Mouse (Mus musculus) liver, postnatal 0 days (tissue): ENCODE results near the gene Gm44502. TPM values are rescaled to one million over a fixed set of nuclear protein-coding genes. Genes with fewer than 3 reads are reported as not detected.

Experiments used
- ATAC-seq: fragments of 200-750 bp; cut with Nextera tagmentation; 2 replicates; pipeline ENCODE4 v1.8.0; 2017; ENCODE audit warnings: mild to moderate bottlenecking, moderate library complexity
- DNase-seq: peaks from one replicate; pipeline ENCODE4 v3.0.0-alpha.2; 2016
- H3K27ac ChIP-seq: fragments of 300-500 bp; sonication (generic); 2 replicates; pipeline ENCODE4 v1.5.1; 2014; ENCODE audit warnings: antibody characterized with exemption, moderate library complexity, mild to moderate bottlenecking, low read depth
- H3K27me3 ChIP-seq: fragments of 300-500 bp; sonication (generic); 2 replicates; pipeline ENCODE4 v1.6.1; 2014; ENCODE audit warnings: low read length, control low read depth, mixed read lengths; ENCODE audit not compliant: insufficient read depth
- H3K36me3 ChIP-seq: fragments of 300-500 bp; sonication (generic); replicated peaks from 2 replicates; pipeline ENCODE4 v1.6.1; 2014; ENCODE audit warnings: mild to moderate bottlenecking, control low read depth, low read length, moderate library complexity, mixed read lengths; ENCODE audit not compliant: insufficient read depth
- H3K4me1 ChIP-seq: fragments of 300-500 bp; sonication (generic); 2 replicates; pipeline ENCODE4 v1.6.1; 2014; ENCODE audit warnings: antibody characterized with exemption, mild to moderate bottlenecking, control low read depth; ENCODE audit not compliant: insufficient read depth
- H3K4me2 ChIP-seq: fragments of 300-500 bp; sonication (generic); 2 replicates; pipeline ENCODE4 v1.6.1; 2014; ENCODE audit warnings: low read depth, mild to moderate bottlenecking, low read length, moderate library complexity, mixed read lengths
- H3K4me3 ChIP-seq: fragments of 300-500 bp; sonication (generic); 2 replicates; pipeline ENCODE4 v1.5.1; 2014; ENCODE audit warnings: low read depth, low read length
- H3K9ac ChIP-seq: fragments of 300-500 bp; sonication (generic); replicated peaks from 2 replicates; pipeline ENCODE4 v1.6.1; 2014; ENCODE audit warnings: mild to moderate bottlenecking, moderate library complexity
- H3K9me3 ChIP-seq: fragments of 300-500 bp; sonication (generic); 2 replicates; pipeline ENCODE4 v1.6.1; 2016; ENCODE audit warnings: mild to moderate bottlenecking, control low read depth, low read length, mixed read lengths
- CTCF ChIP-seq: sonication (generic); IDR thresholded peaks from 2 replicates; pipeline ENCODE4 v1.5.1; 2016; ENCODE audit warnings: antibody characterized with exemption, low read depth
- EP300 ChIP-seq: IDR thresholded peaks from 2 replicates; pipeline ENCODE4 v1.6.1; 2016; ENCODE audit warnings: antibody characterized with exemption, low read depth, mild to moderate bottlenecking
- WGBS: fragments of 180-500 bp; shearing (Covaris S2); extraction: QIAGEN DNeasy Blood & Tissue Kit; methylation state at CpG from one replicate; pipeline ENCODE4 v1.1.7; 2014; ENCODE audit not compliant: insufficient replicate concordance; 5-methylcytosine and 5-hydroxymethylcytosine counted together
- polyA plus RNA-seq: library from polyadenylated mRNA; unstranded; fragments of >200 nt; fragmentation: Nextera tagmentation; extraction: Ambion mirVana; gene quantifications from 2 replicates; pipeline ENCODE4 v1.2.1, GENCODE M21; 2015

Gm44502 gene
- polyA plus RNA-seq, 1 experiment from 2014 or later = not detected

DNA sequence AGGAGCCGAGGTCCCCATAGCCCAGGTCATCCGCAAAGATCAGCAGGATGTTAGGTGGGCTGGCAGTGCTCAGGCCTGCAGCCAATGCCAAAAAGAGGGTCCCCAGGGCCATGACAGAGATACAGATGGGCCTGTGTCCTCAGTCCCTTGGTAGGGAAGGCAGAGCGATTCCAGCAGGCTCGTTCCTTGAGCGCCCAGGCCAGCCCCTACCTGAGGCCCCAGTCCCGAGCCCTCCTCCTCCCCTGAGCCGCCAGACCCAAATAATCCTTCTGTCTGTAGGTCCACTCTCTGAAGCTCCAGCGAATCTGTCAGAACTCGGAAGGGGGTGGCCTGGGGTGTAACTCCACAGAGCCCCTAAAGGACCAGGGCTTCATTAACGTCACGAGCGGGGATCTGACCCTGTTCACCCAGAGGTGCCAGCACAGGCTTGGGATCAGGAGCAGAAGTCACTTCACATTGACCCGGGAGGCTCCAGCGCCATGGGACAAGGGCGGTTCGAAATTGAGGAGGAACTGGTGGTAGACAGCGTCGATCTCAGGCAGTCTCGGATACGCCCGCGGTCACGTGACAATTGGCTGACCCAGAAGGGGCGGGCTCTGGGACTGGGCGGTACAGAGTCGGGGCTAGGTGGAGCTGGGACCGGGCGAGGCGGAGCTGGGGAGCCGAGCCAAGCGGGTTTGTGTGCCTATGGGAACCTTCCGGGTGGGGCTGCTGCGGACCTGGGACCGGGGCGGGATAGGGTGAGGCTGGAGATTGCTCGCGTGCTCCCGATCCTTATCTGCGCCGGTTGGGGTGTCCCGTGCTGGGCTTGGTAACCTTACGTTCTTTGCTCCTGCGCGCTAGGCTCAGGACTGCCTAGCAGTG lies 46.3 kb upstream of the Gm44502 start:
- Histone ChIP-seq H3K4me1 (peaks cover 18% of the 10 kb centered on the region), H3K4me3 (peak overlapping the region; percentile 59), H3K27ac (peak overlapping the region; percentile 66), H3K9ac (peak overlapping the region; percentile 66), H3K27me3 (no peaks in the 10 kb centered on the region), H3K4me2 (peak overlapping the region; percentile 84), H3K9me3 (no peaks in the 10 kb centered on the region), H3K36me3 (no peaks in the 10 kb centered on the region)
- TF ChIP-seq CTCF = no peak
- WGBS = 9% methylated on average over 44 of the region's 44 CpGs
- peak; percentile 97 for ATAC-seq
- peak; percentile 95 for DNase-seq

DNA sequence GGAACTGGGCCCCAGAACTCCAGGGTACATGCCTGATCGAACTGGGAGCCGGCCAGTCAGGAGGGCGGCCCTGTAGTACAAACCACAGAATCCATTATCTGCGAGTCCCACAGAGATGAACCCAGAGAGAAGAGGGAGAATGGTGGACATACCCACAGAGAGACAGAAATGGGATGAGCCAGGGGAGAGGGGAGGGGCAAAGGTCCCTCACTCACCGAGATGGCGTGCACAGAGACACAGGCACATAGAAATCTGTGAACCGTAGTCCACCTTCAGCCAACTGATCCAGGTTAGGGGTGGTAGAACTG lies 45.8 kb upstream of the Gm44502 start:
- Histone ChIP-seq H3K4me1 (peaks cover 18% of the 10 kb centered on the region), H3K4me2 (peak overlapping the region; percentile 84), H3K9ac (peak overlapping the region; percentile 66), H3K36me3 (no peaks in the 10 kb centered on the region), H3K4me3 (peak overlapping the region; percentile 59), H3K9me3 (no peaks in the 10 kb centered on the region), H3K27me3 (no peaks in the 10 kb centered on the region), H3K27ac (no peak overlapping the region)
- TF ChIP-seq CTCF (no peak), EP300 (no peak)
- no peak for DNase-seq
- 60% methylated on average over 7 of the region's 7 CpGs for WGBS
- ATAC-seq = no peak

DNA sequence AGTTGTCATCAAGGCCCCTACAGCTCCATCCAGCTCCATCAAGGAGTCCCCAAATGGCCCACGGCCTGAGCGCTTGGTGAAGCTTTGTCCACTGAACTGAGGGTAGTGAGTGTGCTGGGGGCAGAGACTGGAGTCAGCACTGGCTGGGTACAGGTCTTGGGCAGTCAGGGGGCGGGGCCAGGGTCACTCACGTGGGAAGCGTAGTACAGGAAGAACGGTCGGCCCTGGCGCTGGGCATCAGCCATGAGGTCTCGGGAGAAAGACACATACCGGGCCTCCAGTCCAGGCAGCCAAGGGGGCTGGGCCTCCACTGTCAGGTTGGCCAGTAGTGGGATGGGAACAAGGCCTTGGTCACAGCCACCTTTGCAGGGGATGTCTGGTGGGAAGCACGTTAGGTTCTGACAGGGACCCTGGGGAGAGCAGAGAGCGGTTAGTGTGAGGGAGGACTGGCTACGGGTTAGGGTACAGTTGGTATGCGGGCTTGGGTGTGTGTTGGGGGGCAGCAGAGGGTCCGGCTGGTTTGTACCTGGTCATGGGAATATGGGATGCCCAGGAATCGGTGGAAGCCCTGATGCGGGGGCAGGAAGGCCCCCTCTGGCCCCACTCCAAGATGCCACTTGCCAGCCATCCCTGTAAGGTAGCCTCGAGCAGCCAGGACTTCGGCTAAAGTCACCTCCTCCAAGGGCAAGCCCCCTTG lies 45.2 kb upstream of the Gm44502 start:
- H3K4me1 ChIP-seq = peaks cover 18% of the 10 kb centered on the region
- no peak overlapping the region for H3K27ac ChIP-seq
- no peaks in the 10 kb centered on the region for H3K9me3 ChIP-seq
- ATAC-seq (no peak), DNase-seq (no peak)
- WGBS = 90% methylated on average over 18 of the region's 19 CpGs
- H3K36me3 ChIP-seq = no peaks in the 10 kb centered on the region
- H3K4me2 ChIP-seq = peak overlapping the region; percentile 84; the same call in 1 of the 2 replicates
- no peak overlapping the region for H3K9ac ChIP-seq
- H3K4me3 ChIP-seq = no peak overlapping the region
- TF ChIP-seq CTCF (no peak), EP300 (no peak)
- H3K27me3 ChIP-seq = no peaks in the 10 kb centered on the region

DNA sequence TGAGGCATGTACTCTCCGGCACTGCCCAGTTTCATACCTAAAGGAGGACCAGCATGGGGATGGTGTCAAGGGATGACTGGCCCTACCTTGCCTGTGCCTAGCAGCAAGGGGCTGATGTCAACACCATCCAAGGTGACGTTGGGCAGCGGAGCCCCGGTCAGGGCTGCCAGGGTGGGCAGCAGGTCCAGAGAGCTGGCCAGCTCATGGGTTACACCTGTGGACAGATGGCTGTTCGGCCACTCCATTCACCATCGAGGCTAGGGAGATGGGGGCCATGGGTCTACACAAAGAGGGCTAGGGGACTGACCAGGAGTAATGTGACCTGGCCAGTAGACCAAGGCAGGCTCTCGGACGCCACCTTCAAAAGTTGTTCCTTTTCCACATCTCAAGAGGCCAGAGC lies 44.4 kb upstream of the Gm44502 start:
- Histone ChIP-seq H3K9me3 (no peaks in the 10 kb centered on the region), H3K27me3 (no peaks in the 10 kb centered on the region), H3K27ac (no peak overlapping the region), H3K9ac (no peak overlapping the region), H3K4me3 (no peak overlapping the region), H3K4me2 (no peak overlapping the region), H3K4me1 (peaks cover 18% of the 10 kb centered on the region), H3K36me3 (no peaks in the 10 kb centered on the region)
- ATAC-seq = no peak
- no peak for DNase-seq
- whole genome bisulfite sequencing = 88% methylated on average over 8 of the region's 8 CpGs
- no peak for TF ChIP-seq EP300

DNA sequence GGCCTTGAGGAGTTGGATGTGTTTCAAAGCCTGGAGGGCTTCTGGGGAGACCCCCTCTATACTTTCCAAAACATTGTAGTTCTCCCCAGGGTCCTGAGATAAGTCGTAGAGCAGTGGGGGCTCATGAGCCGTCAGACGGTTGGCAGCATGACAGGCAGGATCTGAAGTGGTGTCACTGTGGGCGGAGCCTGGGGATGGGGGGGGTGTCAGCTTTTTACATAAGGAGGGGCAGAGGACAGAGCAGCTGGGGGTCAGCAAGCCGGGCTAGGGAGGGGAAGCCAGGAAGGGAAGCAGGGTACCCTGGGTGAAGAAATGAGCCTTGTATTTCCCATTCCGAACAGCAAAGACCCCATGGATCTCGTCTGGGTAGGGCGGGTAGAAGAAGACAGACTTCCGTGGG lies 43.9 kb upstream of the Gm44502 start:
- ATAC-seq (no peak), DNase-seq (no peak)
- TF ChIP-seq EP300 = no peak
- H3K4me3 ChIP-seq = no peak overlapping the region
- H3K9ac ChIP-seq = no peak overlapping the region
- WGBS = 75% methylated on average over 9 of the region's 9 CpGs
- peaks cover 18% of the 10 kb centered on the region for H3K4me1 ChIP-seq
- H3K27ac ChIP-seq = no peak overlapping the region
- no peaks in the 10 kb centered on the region for H3K36me3 ChIP-seq
- H3K9me3 ChIP-seq = no peaks in the 10 kb centered on the region
- H3K27me3 ChIP-seq = no peaks in the 10 kb centered on the region
- H3K4me2 ChIP-seq = no peak overlapping the region

DNA sequence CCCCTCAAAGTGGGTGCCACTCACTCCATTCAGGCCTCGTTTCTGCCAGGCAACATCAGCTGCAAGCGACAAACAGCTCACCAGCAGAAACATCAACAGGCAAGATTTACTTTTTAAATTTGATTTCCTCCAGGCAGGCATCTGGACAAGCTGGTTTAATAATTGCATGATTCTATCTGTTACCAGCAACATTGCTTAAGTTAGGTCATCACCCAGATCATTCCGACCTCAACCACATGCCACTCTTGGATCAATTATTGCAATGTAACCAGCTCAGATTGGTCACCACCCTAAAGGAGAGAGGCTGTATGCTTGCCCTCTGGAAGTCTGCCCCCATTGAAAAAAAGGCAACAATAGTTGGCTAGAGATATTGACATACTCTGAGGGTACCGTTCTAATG lies 42.0 kb upstream of the Gm44502 start:
- Histone ChIP-seq H3K27ac (no peak overlapping the region), H3K9me3 (no peaks in the 10 kb centered on the region), H3K36me3 (no peaks in the 10 kb centered on the region), H3K9ac (no peak overlapping the region), H3K27me3 (no peaks in the 10 kb centered on the region), H3K4me3 (no peak overlapping the region), H3K4me1 (peaks cover 14% of the 10 kb centered on the region), H3K4me2 (no peak overlapping the region)
- WGBS = 81% methylated on average over 4 of the region's 4 CpGs
- DNase-seq (no peak), ATAC-seq (no peak)
- no peak for TF ChIP-seq EP300
- no peak for TF ChIP-seq CTCF
